Mouse (Mus musculus): ENCODE results near the gene Mtrf1.
"Not testable (repeated sequence)": the region's sequence is repeated elsewhere in the genome, so short reads cannot be mapped to it uniquely, and the experiment has no call there.

Gene Mtrf1

GRCm38 (mm10) chr14:79445055-79445620 lies 47.6 kb downstream of the Mtrf1 start:
- no peak for DNase-seq (ENCODE audit: low spot score in 2 of 2)

- DNase-seq (ENCODE audit: low spot score in 2 of 2): peak; percentile 71 to 72
Measured at GRCm38 (mm10) chr14:79451681-79452590, 54.4 kb downstream of the Mtrf1 start, which contains the start of gene Kbtbd6. TSS of gene Kbtbd6 (plus strand) at chr14:79451835.

GRCm38 (mm10) chr14:79452591-79452934 lies 55.0 kb downstream of the Mtrf1 start:
- DNase-seq (ENCODE audit: low spot score in 2 of 2): not testable (repeated sequence)

GRCm38 (mm10) chr14:79460401-79460800 lies 62.8 kb downstream of the Mtrf1 start:
- DNase-seq (ENCODE audit: low spot score in 2 of 2): no peak

- DNase-seq (ENCODE audit: low spot score in 2 of 2): no peak
Measured at GRCm38 (mm10) chr14:79460988-79461387, 63.4 kb downstream of the Mtrf1 start.

GRCm38 (mm10) chr14:79465623-79466022 lies 68.1 kb downstream of the Mtrf1 start:
- no peak for DNase-seq (ENCODE audit: low spot score in 2 of 2)

- peak; percentile 35 to 52 for DNase-seq (ENCODE audit: low spot score in 2 of 2)
Measured at GRCm38 (mm10) chr14:79467621-79468020, 70.0 kb downstream of the Mtrf1 start.
